Mouse (Mus musculus) hematopoietic stem cell, adult 5-6 weeks (primary cell): ENCODE results near the gene Olfr1391. TPM values are rescaled to one million over a fixed set of nuclear protein-coding genes. Genes with fewer than 3 reads are reported as not detected.
"Not testable (repeated sequence)": the region's sequence is repeated elsewhere in the genome, so short reads cannot be mapped to it uniquely, and the experiment has no call there.

Experiments used
- ATAC-seq, 2 experiments: fragments of 125-278 bp in 1 of 2; replicated peaks in 1 of 2; 2 replicates each; pipeline ENCODE4 v1.8.0; 2016 to 2017; ENCODE audit warnings: inconsistent platforms in 2 of 2, mild to moderate bottlenecking in 2 of 2, moderate number of reproducible peaks in 2 of 2, low read depth in 1 of 2, moderate TSS enrichment in 1 of 2; ENCODE audit not compliant: low FRiP score in 2 of 2, poor library complexity in 2 of 2, severe bottlenecking in 2 of 2, insufficient read depth in 1 of 2, low TSS enrichment in 1 of 2
- total RNA-seq: library from RNA; stranded (forward); fragments of 172-1452, 232-1000 nt; gene quantifications from 2 replicates; pipeline ENCODE4 v1.2.3, GENCODE M21; 2017

Olfr1391 gene
- total RNA-seq, result not detected in 2 replicates

GRCm38 (mm10) chr11:49322442-49322841 is at the start of gene Olfr1391:
Gene Olfr1391 (plus strand): TSS chr11:49322742.
- no peak for ATAC-seq

- ATAC-seq, result no peak
Observed at GRCm38 (mm10) chr11:49273834-49274519, 48.6 kb upstream of the Olfr1391 start.

GRCm38 (mm10) chr11:49278222-49278621 is 44.3 kb upstream of the Olfr1391 start, which contains the start of gene Olfr1393:
Gene Olfr1393 (plus strand): TSS chr11:49278304.
- ATAC-seq, result no peak

- ATAC-seq, result not testable (repeated sequence)
Observed at GRCm38 (mm10) chr11:49284982-49285381, 37.6 kb upstream of the Olfr1391 start, which contains the start of gene Olfr1392. Gene Olfr1392 (plus strand): TSS chr11:49285282.

- ATAC-seq, result no peak
Observed at GRCm38 (mm10) chr11:49287251-49287650, 35.3 kb upstream of the Olfr1391 start.

GRCm38 (mm10) chr11:49292777-49293176 is 29.8 kb upstream of the Olfr1391 start:
- no peak for ATAC-seq

- no peak for ATAC-seq
Observed at GRCm38 (mm10) chr11:49304441-49304840, 18.1 kb upstream of the Olfr1391 start, which contains the start of gene Olfr10. Gene Olfr10 (plus strand): TSS chr11:49304741.

- not testable (repeated sequence) for ATAC-seq
Observed at GRCm38 (mm10) chr11:49308547-49308946, 14.0 kb upstream of the Olfr1391 start.

- no peak for ATAC-seq
Observed at GRCm38 (mm10) chr11:49326726-49327125, 4.2 kb downstream of the Olfr1391 start.

- no peak for ATAC-seq
Observed at GRCm38 (mm10) chr11:49329686-49330085, 7.1 kb downstream of the Olfr1391 start.

GRCm38 (mm10) chr11:49334888-49335287 is 12.3 kb downstream of the Olfr1391 start, which contains the start of gene Olfr1390:
Gene Olfr1390 (plus strand): TSS chr11:49335188.
- ATAC-seq, result no peak

GRCm38 (mm10) chr11:49337150-49337832 is 14.7 kb downstream of the Olfr1391 start:
- no peak for ATAC-seq

Other genes with a start within 250 kb of the Olfr1391 start
- 57.2 and 82.0 TPM in 2 replicates for gene Ifi47, start 246.2 kb upstream of the Olfr1391 start, total RNA-seq
- gene Olfr1396, start 207.9 kb upstream of the Olfr1391 start, total RNA-seq, result not detected in 2 replicates
- gene Olfr1395, start 180.5 kb upstream of the Olfr1391 start, total RNA-seq, result not detected in 2 replicates
- not detected in 2 replicates for gene Olfr1394, start 168.4 kb upstream of the Olfr1391 start, total RNA-seq
- 6.8 and 8.8 TPM in 2 replicates for gene Btnl9, start 135.6 kb upstream of the Olfr1391 start, total RNA-seq
- gene Zfp62, start 119.5 kb upstream of the Olfr1391 start, total RNA-seq, result 144 and 155 TPM in 2 replicates
- gene Mgat1, start 78.6 kb upstream of the Olfr1391 start, total RNA-seq, result 50.9 and 100 TPM in 2 replicates
- not detected in 2 replicates for gene Olfr1393, start 44.4 kb upstream of the Olfr1391 start, total RNA-seq
- not detected in 2 replicates for gene Olfr1392, start 37.5 kb upstream of the Olfr1391 start, total RNA-seq
- gene Olfr10, start 18.0 kb upstream of the Olfr1391 start, total RNA-seq, result not detected in 2 replicates
- not detected in 2 replicates for gene Olfr1390, start 12.4 kb downstream of the Olfr1391 start, total RNA-seq
- gene Olfr1389, start 100.3 kb downstream of the Olfr1391 start, total RNA-seq, result not detected in 2 replicates
- 0.13 and 0.15 TPM in 2 replicates for gene Olfr1388, start 113.9 kb downstream of the Olfr1391 start, total RNA-seq
- gene Olfr1387, start 132.6 kb downstream of the Olfr1391 start, total RNA-seq, result not detected in 2 replicates
- gene Olfr1386, start 142.3 kb downstream of the Olfr1391 start, total RNA-seq, result not detected in 2 replicates
- not detected in 2 replicates for gene Olfr1385, start 166.3 kb downstream of the Olfr1391 start, total RNA-seq
- not detected in 2 replicates for gene Olfr1384, start 184.0 kb downstream of the Olfr1391 start, total RNA-seq
- gene Olfr1383, start 196.9 kb downstream of the Olfr1391 start, total RNA-seq, result not detected in 2 replicates
- gene Olfr1382, start 205.5 kb downstream of the Olfr1391 start, total RNA-seq, result not detected in 2 replicates
- not detected in 2 replicates for gene Olfr1381, start 220.7 kb downstream of the Olfr1391 start, total RNA-seq
- gene Olfr1380, start 234.1 kb downstream of the Olfr1391 start, total RNA-seq, result not detected in 2 replicates